Mouse (Mus musculus) gonadal fat pad, adult 2 months (tissue): Measurements from ENCODE around the gene Ccdc62. TPM values are rescaled to one million over a fixed set of nuclear protein-coding genes. Genes with fewer than 3 reads are reported as not detected.

Experiments
- DNase-seq: peaks from one replicate; pipeline ENCODE4 v3.0.0-alpha.2; 2012; ENCODE audit warnings: low read depth
- polyA plus RNA-seq: library from polyadenylated mRNA; depleted of rRNA; stranded (reverse); fragments of >200 nt; gene quantifications from 2 replicates; pipeline ENCODE4 v1.2.3, GENCODE M21; 2012

Gene Ccdc62
- polyA plus RNA-seq, 1 experiment, result 8.7 TPM

GRCm38 (mm10) chr5:123935931-123936330 lies 5.5 kb downstream of the Ccdc62 start:
- DNase-seq, result no peak

- DNase-seq, result no peak
Observed at GRCm38 (mm10) chr5:123938479-123938878, 8.0 kb downstream of the Ccdc62 start.

- no peak for DNase-seq
Observed at GRCm38 (mm10) chr5:123946546-123946945, 16.1 kb downstream of the Ccdc62 start.

GRCm38 (mm10) chr5:123947041-123947761 lies 16.7 kb downstream of the Ccdc62 start:
- no peak for DNase-seq

- DNase-seq, result no peak
Observed at GRCm38 (mm10) chr5:123952365-123953045, 22.0 kb downstream of the Ccdc62 start.

GRCm38 (mm10) chr5:123957213-123957612 lies 26.7 kb downstream of the Ccdc62 start:
- no peak for DNase-seq

GRCm38 (mm10) chr5:123959018-123959417 lies 28.5 kb downstream of the Ccdc62 start:
- DNase-seq, result no peak

GRCm38 (mm10) chr5:123960129-123960528 lies 29.6 kb downstream of the Ccdc62 start:
- DNase-seq, result no peak

GRCm38 (mm10) chr5:123961046-123961445 lies 30.6 kb downstream of the Ccdc62 start:
- DNase-seq, result no peak

- no peak for DNase-seq
Observed at GRCm38 (mm10) chr5:123964208-123964607, 33.7 kb downstream of the Ccdc62 start.

- no peak for DNase-seq
Observed at GRCm38 (mm10) chr5:123966759-123967158, 36.3 kb downstream of the Ccdc62 start.

GRCm38 (mm10) chr5:123968468-123968867 lies 38.0 kb downstream of the Ccdc62 start:
- DNase-seq, result no peak

GRCm38 (mm10) chr5:123969216-123969615 lies 38.7 kb downstream of the Ccdc62 start:
- no peak for DNase-seq

GRCm38 (mm10) chr5:123970576-123970975 lies 40.1 kb downstream of the Ccdc62 start:
- no peak for DNase-seq

- no peak for DNase-seq
Observed at GRCm38 (mm10) chr5:123972453-123972852, 42.0 kb downstream of the Ccdc62 start.

- DNase-seq, result no peak
Observed at GRCm38 (mm10) chr5:123973299-123974178, 43.1 kb downstream of the Ccdc62 start, which contains the start of gene Hip1r. Gene Hip1r, plus strand, starts transcription at chr5:123973628.

- no peak for DNase-seq
Observed at GRCm38 (mm10) chr5:123974179-123974485, 43.7 kb downstream of the Ccdc62 start.

GRCm38 (mm10) chr5:123974616-123975111 lies 44.2 kb downstream of the Ccdc62 start:
- DNase-seq, result no peak

GRCm38 (mm10) chr5:123975668-123976180 lies 45.2 kb downstream of the Ccdc62 start:
- DNase-seq, result no peak

- no peak for DNase-seq
Observed at GRCm38 (mm10) chr5:123977231-123977630, 46.8 kb downstream of the Ccdc62 start.

- no peak for DNase-seq
Observed at GRCm38 (mm10) chr5:123978131-123978530, 47.7 kb downstream of the Ccdc62 start.
